In genomic region chr7:24406528-24407344, GRCm38 (mm10) we compare ENCODE assay signal across 9 mouse cellular contexts. TPM values are rescaled to one million over a fixed set of nuclear protein-coding genes. Genes with fewer than 3 reads are reported as not detected.
A peak's percentile ranks its signal among the peaks of the same experiment; 100 is the strongest.
DNase-seq lines count a peak whose midpoint lies in the region; ATAC-seq lines count a peak whose summit lies in the region.
"Had no signal": no experiment of that assay in that cellular context is flagged by ENCODE, and none has a peak within 500 bp of the region (broad histone marks: within the 10 kb centered on the region; RNA-seq: fewer than 3 reads in every experiment).

No protein-coding gene starts in this region.

- DNase-seq in ovary, postnatal 36 days (ENCODE audit: low spot score): peak; percentile 45
- DNase-seq in ovary, postnatal 10 days (ENCODE audit: low spot score): no peak
- DNase-seq in cerebellum, postnatal 10 days: peak; percentile 89 to 96
- DNase-seq in gastrocnemius, adult 8-10 months (ENCODE audit: low spot score in 2 of 2): peak; percentile 58 to 59
- peak; percentile 78 for DNase-seq in left cerebral cortex, postnatal 4 days
- DNase-seq in midbrain, embryonic 11.5 days (ENCODE audit: low spot score, missing footprints): peak; percentile 93
- DNase-seq in spleen, postnatal 10 days (ENCODE audit: low spot score in 2 of 2): peak; percentile 67 to 80

- WGBS in intestine, embryonic 16.5 days: 41% methylated on average over 5 of the region's 5 CpGs
- WGBS in midbrain, embryonic 11.5 days: 53% methylated on average over 5 of the region's 5 CpGs

- H3K9me3 ChIP-seq in intestine, embryonic 16.5 days (ENCODE audit: control insufficient read depth, low read length): peaks cover 3% of the 10 kb centered on the region; the same call in 1 of the 2 replicates
- H3K9me3 ChIP-seq in midbrain, embryonic 11.5 days (ENCODE audit: control insufficient read depth, low read length): no peaks in the 10 kb centered on the region; the same call in 1 of the 2 replicates

- no peak overlapping the region for H3K4me3 ChIP-seq in intestine, embryonic 16.5 days (ENCODE audit: low read length)
- no peak overlapping the region for H3K4me3 ChIP-seq in midbrain, embryonic 11.5 days (ENCODE audit: low read depth, low read length)

- intact Hi-C loops in left cerebral cortex, postnatal 4 days (cut with DNase I): no loop called here

- H3K27ac ChIP-seq in intestine, embryonic 16.5 days (ENCODE audit: low read length): 0 out of 2 replicates have a peak overlapping the region, but pooled peaks have one; percentile 12
- no peak overlapping the region for H3K27ac ChIP-seq in midbrain, embryonic 11.5 days (ENCODE audit: low read depth, low read length)

- peak; percentile 72 for ATAC-seq in intestine, embryonic 16.5 days
- ATAC-seq in midbrain, embryonic 11.5 days (ENCODE audit: low FRiP score): peak; percentile 29; the same call in 1 of the 2 replicates

- H3K27me3 ChIP-seq in intestine, embryonic 16.5 days (replicated peaks; ENCODE audit: control insufficient read depth, insufficient read depth, low read length): no peaks in the 10 kb centered on the region
- H3K27me3 ChIP-seq in midbrain, embryonic 11.5 days (ENCODE audit: control insufficient read depth, insufficient read depth, low read length): no peaks in the 10 kb centered on the region

- H3K4me1 ChIP-seq in intestine, embryonic 16.5 days (ENCODE audit: control insufficient read depth, insufficient read depth, low read length): no peaks in the 10 kb centered on the region; the same call in 1 of the 2 replicates
- H3K4me1 ChIP-seq in midbrain, embryonic 11.5 days (ENCODE audit: control insufficient read depth, insufficient read depth, low read length): no peaks in the 10 kb centered on the region

- H3K36me3 ChIP-seq in intestine, embryonic 16.5 days (ENCODE audit: control insufficient read depth, insufficient read depth, low read length): 0 out of 2 replicates have a peak, but pooled peaks cover 5% of the 10 kb centered on the region
- H3K36me3 ChIP-seq in midbrain, embryonic 11.5 days (ENCODE audit: control insufficient read depth, insufficient read depth, low read length): peaks cover 6% of the 10 kb centered on the region

- no peak overlapping the region for H3K9ac ChIP-seq in intestine, embryonic 16.5 days (ENCODE audit: low read depth, low read length)
- no peak overlapping the region for H3K9ac ChIP-seq in midbrain, embryonic 11.5 days (ENCODE audit: low read length)

- H3K4me2 ChIP-seq in intestine, embryonic 16.5 days (ENCODE audit: low read depth, low read length): no peak overlapping the region
- no peak overlapping the region for H3K4me2 ChIP-seq in midbrain, embryonic 11.5 days

RNA-seq across cellular contexts. Expression of gene Smg9, which starts 7.3 kb away (rescaled TPM):
- total RNA-seq in gastrocnemius, adult 8-10 months (2022): 10 to 100 TPM in 2 of 4 experiments, 1 to 10 TPM in 2; 8.8 to 10.4 (median 9.9) TPM
- 20.4 and 22.0 TPM in 2 replicates for polyA plus RNA-seq in intestine, embryonic 16.5 days (2015; fragmentation: Nextera tagmentation; extraction: Ambion mirVana)
- 10 to 100 TPM; 42.0 to 43.2 TPM for total RNA-seq in left cerebral cortex, postnatal 4 days (2021)
- 18.7 and 20.9 TPM in 2 replicates for polyA plus RNA-seq in midbrain, embryonic 11.5 days (2014; fragmentation: Nextera tagmentation; extraction: Ambion mirVana)

RNA-seq across cellular contexts. Expression of gene Kcnn4, which starts 36.7 kb away (rescaled TPM):
- total RNA-seq in gastrocnemius, adult 8-10 months (2022): under 1 TPM; 0.17 to 0.74 (median 0.24) TPM
- polyA plus RNA-seq in intestine, embryonic 16.5 days (2015; fragmentation: Nextera tagmentation; extraction: Ambion mirVana): 2.5 and 4.3 TPM in 2 replicates
- total RNA-seq in left cerebral cortex, postnatal 4 days (2021): under 1 TPM; 0.34 to 0.48 TPM
- polyA plus RNA-seq in midbrain, embryonic 11.5 days (2014; fragmentation: Nextera tagmentation; extraction: Ambion mirVana): 2.8 and 3.4 TPM in 2 replicates

RNA-seq across cellular contexts. Expression of gene Irgc1, which starts 45.4 kb away (rescaled TPM):
- total RNA-seq in gastrocnemius, adult 8-10 months (2022): not detected
- 0.07 TPM in 1 of 2 replicates, not detected in the other for polyA plus RNA-seq in intestine, embryonic 16.5 days (2015; fragmentation: Nextera tagmentation; extraction: Ambion mirVana)
- not detected for total RNA-seq in left cerebral cortex, postnatal 4 days (2021)
- not detected in 2 replicates for polyA plus RNA-seq in midbrain, embryonic 11.5 days (2014; fragmentation: Nextera tagmentation; extraction: Ambion mirVana)
- polyA plus RNA-seq: stomach, embryonic 14.5 days had no signal

RNA-seq across cellular contexts. Expression of gene Plaur, which starts 55.5 kb away (rescaled TPM):
- total RNA-seq in gastrocnemius, adult 8-10 months (2022): under 1 TPM; 0.41 to 0.92 (median 0.63) TPM
- polyA plus RNA-seq in intestine, embryonic 16.5 days (2015; fragmentation: Nextera tagmentation; extraction: Ambion mirVana): 8.0 and 9.7 TPM in 2 replicates
- total RNA-seq in left cerebral cortex, postnatal 4 days (2021): 1 to 10 TPM; 1.0 to 1.2 TPM
- 0.86 and 1.4 TPM in 2 replicates for polyA plus RNA-seq in midbrain, embryonic 11.5 days (2014; fragmentation: Nextera tagmentation; extraction: Ambion mirVana)

RNA-seq across cellular contexts. Expression of gene Lypd5, which starts 57.7 kb away (rescaled TPM):
- not detected for total RNA-seq in gastrocnemius, adult 8-10 months (2022)
- polyA plus RNA-seq in intestine, embryonic 16.5 days (2015; fragmentation: Nextera tagmentation; extraction: Ambion mirVana): 0.10 TPM in 1 of 2 replicates, not detected in the other
- not detected for total RNA-seq in left cerebral cortex, postnatal 4 days (2021)
- not detected in 2 replicates for polyA plus RNA-seq in midbrain, embryonic 11.5 days (2014; fragmentation: Nextera tagmentation; extraction: Ambion mirVana)
- polyA plus RNA-seq: stomach, embryonic 14.5 days had no signal
